Mouse (Mus musculus) hindbrain, embryonic 15.5 days (tissue): ENCODE results near the gene Tcf20. TPM values are rescaled to one million over a fixed set of nuclear protein-coding genes. Genes with fewer than 3 reads are reported as not detected.

Experiments
- ATAC-seq: fragments of 200-750 bp; cut with Nextera tagmentation; 2 replicates; pipeline ENCODE4 v1.8.0; 2017; ENCODE audit warnings: low read depth, moderate number of reproducible peaks, moderate TSS enrichment; ENCODE audit not compliant: low FRiP score
- H3K27ac ChIP-seq: fragments of 300-500 bp; sonication (generic); replicated peaks from 2 replicates; pipeline ENCODE4 v1.5.1; 2015; ENCODE audit warnings: mild to moderate bottlenecking, inconsistent platforms
- H3K27me3 ChIP-seq: fragments of 300-500 bp; sonication (generic); 2 replicates; pipeline ENCODE4 v1.6.1; 2015; ENCODE audit warnings: control low read depth, inconsistent platforms
- H3K36me3 ChIP-seq: fragments of 300-500 bp; sonication (generic); 2 replicates; pipeline ENCODE4 v1.6.1; 2015; ENCODE audit warnings: control low read depth, inconsistent platforms
- H3K4me1 ChIP-seq: fragments of 300-500 bp; sonication (generic); replicated peaks from 2 replicates; pipeline ENCODE4 v1.6.1; 2015; ENCODE audit warnings: control low read depth, inconsistent platforms
- H3K4me2 ChIP-seq: fragments of 300-500 bp; sonication (generic); 2 replicates; pipeline ENCODE4 v1.6.1; 2015; ENCODE audit warnings: moderate library complexity, mild to moderate bottlenecking, inconsistent platforms
- H3K4me3 ChIP-seq: fragments of 300-500 bp; sonication (generic); 2 replicates; pipeline ENCODE4 v1.5.1; 2015; ENCODE audit warnings: mild to moderate bottlenecking, inconsistent platforms
- H3K9ac ChIP-seq: fragments of 300-500 bp; sonication (generic); 2 replicates; pipeline ENCODE4 v1.6.1; 2015; ENCODE audit warnings: inconsistent platforms
- H3K9me3 ChIP-seq: fragments of 300-500 bp; sonication (generic); 2 replicates; pipeline ENCODE4 v1.6.1; 2016; ENCODE audit warnings: control low read depth, inconsistent platforms
- WGBS: fragments of 180-500 bp; shearing (Covaris S2); methylation state at CpG from one replicate; pipeline ENCODE4 v1.1.7; 2015; 5-methylcytosine and 5-hydroxymethylcytosine counted together
- polyA plus RNA-seq: library from polyadenylated mRNA; unstranded; fragments of >200 nt; fragmentation: Nextera tagmentation; extraction: Ambion mirVana; gene quantifications from 2 replicates; pipeline ENCODE4 v1.2.1, GENCODE M21; 2015

The Tcf20 gene
- polyA plus RNA-seq, 1 experiment from 2014 or later = 10.4 TPM

- H3K27me3 ChIP-seq = no peaks in the 10 kb centered on the region
- H3K27ac ChIP-seq = no peak overlapping the region
- peaks cover 68% of the 10 kb centered on the region for H3K4me1 ChIP-seq
- no peak overlapping the region for H3K9ac ChIP-seq
- no peaks in the 10 kb centered on the region for H3K36me3 ChIP-seq
- no peaks in the 10 kb centered on the region for H3K9me3 ChIP-seq
- no peak overlapping the region for H3K4me3 ChIP-seq
- no peak for ATAC-seq
- 51% methylated on average over 6 of the region's 6 CpGs for WGBS
- no peak overlapping the region for H3K4me2 ChIP-seq
These were observed 1.6 kb upstream of the Tcf20 start for GRCm38 (mm10) chr15:82989190-82989704.

DNA sequence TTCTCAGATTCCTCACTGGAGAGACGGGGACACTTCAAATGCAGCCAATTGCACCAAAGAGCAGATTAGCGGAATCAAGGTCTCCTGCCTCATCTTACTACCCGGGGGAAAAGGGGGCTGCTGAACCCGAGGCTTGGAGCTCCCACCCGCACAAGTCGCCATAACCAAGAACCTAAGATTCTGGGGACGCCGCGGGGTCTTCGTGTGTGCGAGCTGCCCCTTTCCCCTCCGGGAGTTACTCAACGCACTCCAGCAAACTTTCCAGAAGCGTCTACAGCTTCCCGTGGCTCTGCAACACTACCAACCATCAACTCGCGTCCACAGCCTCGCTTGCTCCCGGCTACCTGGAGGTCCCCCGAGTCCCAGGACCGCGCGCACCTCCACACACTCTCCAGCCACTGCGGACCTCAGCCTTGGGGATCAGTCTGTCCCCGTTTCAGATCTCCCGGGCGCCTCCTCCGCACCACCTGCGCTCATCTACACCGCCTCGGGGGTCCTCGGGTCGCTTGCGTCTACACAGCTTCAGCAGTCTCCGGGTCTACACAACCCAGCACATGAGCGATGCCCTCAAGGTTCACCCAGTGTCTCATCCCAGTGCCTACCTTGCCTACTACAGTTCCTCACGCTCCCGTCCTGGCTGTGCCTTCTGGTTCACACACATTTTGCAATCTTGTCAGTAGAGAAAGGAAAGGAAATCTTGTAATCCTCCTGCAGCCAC is 499 bp downstream of the Tcf20 start:
- 2% methylated on average over 38 of the region's 38 CpGs for WGBS
- 0 out of 2 replicates have a peak, but pooled peaks have one; percentile 55 for ATAC-seq
- peak overlapping the region; percentile 87 for H3K4me2 ChIP-seq
- H3K27me3 ChIP-seq = no peaks in the 10 kb centered on the region
- no peak overlapping the region for H3K27ac ChIP-seq
- peak overlapping the region; percentile 38 for H3K9ac ChIP-seq
- peaks cover 75% of the 10 kb centered on the region for H3K4me1 ChIP-seq
- no peaks in the 10 kb centered on the region for H3K9me3 ChIP-seq
- H3K4me3 ChIP-seq = peak overlapping the region; percentile 44
- H3K36me3 ChIP-seq = no peaks in the 10 kb centered on the region

- H3K27me3 ChIP-seq = no peaks in the 10 kb centered on the region; the same call in 1 of the 2 replicates
These were observed 3.1 kb downstream of the Tcf20 start for GRCm38 (mm10) chr15:82984574-82984973.

DNA sequence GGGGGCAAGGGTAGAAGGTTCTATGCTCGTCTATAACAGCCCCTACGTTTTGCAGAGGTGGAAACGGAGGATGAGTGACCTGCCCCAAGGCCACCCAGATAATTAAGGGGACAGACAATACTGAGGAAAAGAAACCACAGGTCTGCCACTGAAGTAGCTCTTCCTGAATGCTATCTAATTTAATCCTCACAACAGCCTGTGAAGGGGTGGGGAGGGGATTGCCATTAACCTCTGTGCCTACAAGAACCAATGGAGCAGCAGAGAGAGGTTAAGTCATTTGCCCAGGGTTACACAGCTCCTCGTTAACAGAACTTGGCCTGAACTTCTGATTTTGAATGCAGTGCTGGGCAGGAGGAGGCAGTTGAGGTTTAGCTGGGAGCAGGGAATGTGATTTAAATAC is 3.6 kb downstream of the Tcf20 start:
- H3K4me2 ChIP-seq = peak overlapping the region; percentile 45
- WGBS = 21% methylated on average over 4 of the region's 4 CpGs
- H3K27ac ChIP-seq = no peak overlapping the region; the same call in 1 of the 2 replicates
- H3K27me3 ChIP-seq = no peaks in the 10 kb centered on the region; the same call in 1 of the 2 replicates
- H3K9me3 ChIP-seq = no peaks in the 10 kb centered on the region
- H3K9ac ChIP-seq = no peak overlapping the region
- peaks cover 72% of the 10 kb centered on the region for H3K4me1 ChIP-seq
- no peak overlapping the region for H3K4me3 ChIP-seq
- 0 out of 2 replicates have a peak, but pooled peaks have one; percentile 0 for ATAC-seq
- no peaks in the 10 kb centered on the region for H3K36me3 ChIP-seq

More at GRCm38 (mm10) chr15:82984574-82984973, 3.1 kb downstream of the Tcf20 start:
- Histone ChIP-seq H3K36me3 (no peaks in the 10 kb centered on the region), H3K9ac (no peak overlapping the region), H3K4me2 (peak overlapping the region; percentile 45; the same call in 1 of the 2 replicates), H3K4me3 (no peak overlapping the region), H3K27ac (no peak overlapping the region), H3K9me3 (no peaks in the 10 kb centered on the region), H3K4me1 (peaks cover 77% of the 10 kb centered on the region)
- ATAC-seq = no peak
- 41% methylated on average over 7 of the region's 7 CpGs for WGBS

- Histone ChIP-seq H3K27ac (peak overlapping the region; percentile 74), H3K27me3 (no peaks in the 10 kb centered on the region; the same call in 1 of the 2 replicates), H3K4me3 (peak overlapping the region; percentile 9), H3K4me2 (peak overlapping the region; percentile 45), H3K9ac (no peak overlapping the region), H3K4me1 (peaks cover 66% of the 10 kb centered on the region), H3K36me3 (no peaks in the 10 kb centered on the region), H3K9me3 (no peaks in the 10 kb centered on the region)
- ATAC-seq = peak; percentile 28; the same call in 1 of the 2 replicates
- WGBS = 3% methylated on average over 9 of the region's 9 CpGs
These were observed 4.2 kb downstream of the Tcf20 start for GRCm38 (mm10) chr15:82983416-82984026.

- ATAC-seq = no peak
- H3K4me1 ChIP-seq = peaks cover 60% of the 10 kb centered on the region
These were observed 4.8 kb downstream of the Tcf20 start for GRCm38 (mm10) chr15:82982724-82983415.

GRCm38 (mm10) chr15:82981676-82982520 is 5.8 kb downstream of the Tcf20 start:
- no peak overlapping the region for H3K9ac ChIP-seq

More at GRCm38 (mm10) chr15:82982724-82983415, 4.8 kb downstream of the Tcf20 start:
- Histone ChIP-seq H3K36me3 (no peaks in the 10 kb centered on the region), H3K9ac (peak overlapping the region; percentile 18; the same call in 1 of the 2 replicates), H3K9me3 (no peaks in the 10 kb centered on the region), H3K27me3 (no peaks in the 10 kb centered on the region; the same call in 1 of the 2 replicates), H3K4me2 (peak overlapping the region; percentile 45), H3K27ac (peak overlapping the region; percentile 74), H3K4me3 (peak overlapping the region; percentile 9)
- WGBS = 4% methylated on average over 18 of the region's 18 CpGs

GRCm38 (mm10) chr15:82979531-82979930 is 8.1 kb downstream of the Tcf20 start:
- no peak for ATAC-seq
- Histone ChIP-seq H3K9me3 (no peaks in the 10 kb centered on the region), H3K27ac (no peak overlapping the region), H3K9ac (no peak overlapping the region), H3K4me2 (no peak overlapping the region), H3K27me3 (peaks cover 5% of the 10 kb centered on the region; the same call in 1 of the 2 replicates), H3K4me1 (peaks cover 35% of the 10 kb centered on the region), H3K36me3 (no peaks in the 10 kb centered on the region), H3K4me3 (no peak overlapping the region)
- WGBS = 81% methylated on average over 1 of the region's 1 CpGs

More at GRCm38 (mm10) chr15:82981676-82982520, 5.8 kb downstream of the Tcf20 start:
- peak overlapping the region; percentile 45 for H3K4me2 ChIP-seq
- H3K4me1 ChIP-seq = peaks cover 51% of the 10 kb centered on the region
- H3K27me3 ChIP-seq = no peaks in the 10 kb centered on the region; the same call in 1 of the 2 replicates
- H3K27ac ChIP-seq = peak overlapping the region; percentile 74
- no peaks in the 10 kb centered on the region for H3K36me3 ChIP-seq
- no peak for ATAC-seq
- WGBS = 40% methylated on average over 15 of the region's 15 CpGs
- H3K9me3 ChIP-seq = no peaks in the 10 kb centered on the region
- no peak overlapping the region for H3K4me3 ChIP-seq

DNA sequence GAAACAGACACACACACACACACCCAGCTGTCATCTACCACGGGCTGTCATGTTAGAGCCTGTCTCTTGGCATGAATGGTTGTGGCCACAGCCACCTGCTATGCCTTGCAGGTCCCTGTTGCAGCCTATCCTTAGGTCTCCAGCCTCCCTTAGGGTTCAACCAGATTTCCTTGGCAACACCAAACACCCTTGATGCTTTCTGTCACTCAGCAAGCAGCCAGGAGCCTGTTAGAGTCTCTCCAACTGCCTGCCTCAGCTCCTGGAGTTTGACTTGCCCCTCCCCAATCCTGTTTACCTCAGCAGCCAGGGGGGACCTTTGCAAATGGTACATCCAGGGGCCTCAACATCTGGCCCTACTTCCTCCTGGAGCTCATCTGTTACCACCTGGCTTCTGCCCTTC is 13.2 kb downstream of the Tcf20 start:
- 67% methylated on average over 1 of the region's 1 CpGs for WGBS
- H3K27me3 ChIP-seq = 0 out of 2 replicates have a peak, but pooled peaks cover 5% of the 10 kb centered on the region

GRCm38 (mm10) chr15:82969206-82969721 is 18.4 kb downstream of the Tcf20 start:
- Histone ChIP-seq H3K4me2 (no peak overlapping the region), H3K27me3 (no peaks in the 10 kb centered on the region; the same call in 1 of the 2 replicates), H3K36me3 (no peaks in the 10 kb centered on the region), H3K27ac (no peak overlapping the region), H3K4me3 (no peak overlapping the region), H3K4me1 (peaks cover 31% of the 10 kb centered on the region), H3K9ac (no peak overlapping the region), H3K9me3 (no peaks in the 10 kb centered on the region)
- 26% methylated on average over 6 of the region's 6 CpGs for WGBS
- no peak for ATAC-seq

More for the DNA sequence above, 13.2 kb downstream of the Tcf20 start:
- Histone ChIP-seq H3K4me3 (no peak overlapping the region), H3K9me3 (no peaks in the 10 kb centered on the region), H3K9ac (no peak overlapping the region), H3K4me2 (no peak overlapping the region), H3K27ac (no peak overlapping the region), H3K36me3 (no peaks in the 10 kb centered on the region), H3K4me1 (peaks cover 3% of the 10 kb centered on the region; the same call in 1 of the 2 replicates)
- ATAC-seq = no peak; the same call in 1 of the 2 replicates
